Mouse (Mus musculus) left cerebral cortex, postnatal 10 days (tissue): ENCODE measurements around the gene Vamp1. TPM values are rescaled to one million over a fixed set of nuclear protein-coding genes. Genes with fewer than 3 reads are reported as not detected.
A peak's percentile ranks its signal among the peaks of the same experiment; 100 is the strongest.

Experiments used
- DNase-seq, 2 experiments: peaks; one replicate each; pipeline ENCODE4 v3.0.0; 2021 to 2022; ENCODE audit warnings: low spot score in 2 of 2, mixed read lengths in 1 of 2; ENCODE audit errors: extremely low spot score in 1 of 2
- intact Hi-C: fragments of 180-260 bp; cut with DNase I; formaldehyde crosslinking; loops from one replicate; pipeline ENCODE4 v1.15.1; 2025
- total RNA-seq, 2 experiments: library from RNA; stranded (reverse); gene quantifications; 2 replicates each; pipeline ENCODE4 v1.2.3; 2021

Vamp1 gene
- total RNA-seq: 10 to 100 TPM; 25.7 to 26.5 TPM

DNA sequence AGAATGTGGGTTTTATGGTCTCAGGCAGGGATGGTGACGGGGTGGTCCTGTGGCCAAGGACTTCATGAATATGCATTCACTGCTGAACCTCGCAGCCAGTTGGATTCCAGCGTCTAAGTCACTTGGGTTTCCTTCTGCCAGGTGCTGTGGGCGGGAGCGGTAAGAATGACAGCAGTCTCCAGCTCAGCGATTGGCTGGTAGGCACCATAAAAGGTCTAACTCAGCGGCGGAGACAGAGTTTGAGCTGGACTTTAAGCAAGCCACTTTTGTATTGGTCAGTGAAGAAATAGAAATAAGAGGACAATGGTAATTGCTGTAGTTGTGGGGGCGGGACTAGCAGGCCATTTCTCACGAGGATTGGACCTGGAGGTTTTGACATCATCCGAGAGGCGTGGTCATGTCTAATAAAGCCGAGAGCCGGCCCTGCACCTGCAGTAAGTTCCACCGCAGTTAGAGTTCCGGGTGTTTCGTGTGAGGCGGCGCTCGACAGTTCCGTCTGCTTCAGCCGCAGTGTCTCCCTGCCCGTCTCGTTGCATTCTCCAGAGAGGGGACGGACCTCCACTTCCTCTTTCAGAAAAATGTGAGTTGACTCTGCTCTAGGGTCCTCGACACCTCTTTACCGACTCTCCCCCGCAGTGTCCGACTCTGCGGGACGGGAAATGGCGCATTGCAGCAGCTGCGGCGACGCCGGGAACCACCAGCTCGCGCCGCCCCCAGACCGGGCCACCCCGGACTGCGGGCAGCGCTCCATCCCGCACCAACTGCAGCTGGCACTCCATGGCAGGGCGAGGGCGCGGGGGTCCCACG, at the start of gene Vamp1:
TSS of gene Vamp1 (plus strand) at position 404 of the 807 bp plus-strand sequence.
- intact Hi-C loops: loop anchor here (5.0 kb wide), 1 partner anchor 52 kb away; no protein-coding TSS in a partner anchor
- peak; percentile 95 for DNase-seq

DNA sequence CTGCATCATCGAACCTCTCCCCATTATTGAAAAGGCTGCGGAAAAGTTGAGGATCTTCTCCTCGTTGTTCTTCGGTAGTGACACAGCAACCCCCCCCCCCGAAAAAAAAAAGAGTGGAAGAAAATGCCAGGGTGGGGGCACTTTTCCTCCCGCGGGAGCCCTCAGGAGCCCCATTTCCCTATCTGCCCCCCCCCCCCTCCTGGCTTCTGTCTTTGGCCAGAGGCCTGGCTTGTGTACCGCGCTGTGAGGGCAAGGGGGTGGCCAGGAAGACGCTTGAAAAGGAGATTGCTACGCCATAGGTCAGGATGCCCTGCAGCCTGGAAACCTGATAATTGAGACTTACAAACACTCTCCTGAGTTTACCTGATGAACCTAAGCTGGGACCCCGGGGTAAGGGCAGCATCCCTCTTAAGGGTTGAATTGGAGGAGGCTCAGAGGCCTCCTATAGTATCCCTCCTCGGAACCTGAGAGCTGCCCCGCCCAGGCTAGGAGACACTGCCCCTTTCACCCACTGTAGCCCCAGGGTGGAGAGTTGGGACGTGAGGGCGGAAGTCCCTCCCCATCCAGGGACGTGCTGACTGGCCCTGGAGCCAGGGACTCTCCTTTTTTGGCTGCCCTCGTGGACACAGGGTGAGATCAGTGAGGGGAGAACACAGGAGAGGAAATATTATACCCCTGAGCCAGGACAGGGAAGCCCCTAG, 49.1 kb upstream of the Vamp1 start, which contains the start of gene Gapdh:
TSS of gene Gapdh (minus strand) at position 417 of the 701 bp plus-strand sequence.
- peak in 1 of 2 experiments; percentile 85 for DNase-seq
- intact Hi-C loops: loop anchor here (2.0 kb wide), 1 partner anchor 25 kb away; the partner anchor contains the start of genes Mrpl51 and Ncapd2

DNA sequence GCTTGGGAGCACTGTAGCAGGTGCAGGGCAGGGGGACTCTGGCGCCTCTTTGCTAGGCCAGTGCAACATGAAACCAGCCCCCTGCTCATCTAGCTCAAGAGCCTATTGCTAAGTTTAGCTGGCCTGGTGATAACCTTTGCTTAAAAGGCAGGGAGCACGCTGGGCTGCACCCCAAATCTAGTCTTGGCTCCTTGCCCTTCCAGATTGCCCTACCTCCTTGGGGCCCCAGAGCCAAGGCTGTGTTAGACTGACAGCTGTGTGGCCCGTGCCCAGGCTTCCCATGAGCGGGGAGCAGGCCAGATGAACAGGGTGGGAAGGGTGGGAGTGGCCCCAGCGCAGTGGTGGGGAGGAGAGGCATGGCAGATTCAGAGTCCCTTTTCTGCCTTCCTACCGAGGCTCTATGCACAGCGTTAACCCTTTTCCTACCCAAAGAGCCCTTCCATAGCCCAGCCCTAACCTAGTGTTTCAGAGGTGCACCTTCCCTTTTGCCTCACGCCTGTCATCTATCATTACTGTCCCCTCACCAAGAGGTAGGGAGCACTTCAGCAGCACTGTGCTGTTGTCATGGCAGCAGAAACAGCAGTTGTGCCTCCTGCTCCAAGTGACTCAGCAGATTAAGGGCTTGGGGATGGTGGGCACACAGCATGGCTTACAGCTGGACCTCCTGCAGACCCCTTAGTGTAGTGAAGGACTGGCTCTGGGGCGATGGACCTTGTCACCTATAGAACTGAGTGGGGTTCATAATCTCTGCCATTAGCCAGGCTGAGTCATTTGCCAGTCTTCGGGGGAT, 48.3 kb upstream of the Vamp1 start:
- peak in 1 of 2 experiments; percentile 58 for DNase-seq
- intact Hi-C loops: loop anchor here (2.0 kb wide), 1 partner anchor 24 kb away; the partner anchor contains the start of genes Mrpl51 and Ncapd2

DNA sequence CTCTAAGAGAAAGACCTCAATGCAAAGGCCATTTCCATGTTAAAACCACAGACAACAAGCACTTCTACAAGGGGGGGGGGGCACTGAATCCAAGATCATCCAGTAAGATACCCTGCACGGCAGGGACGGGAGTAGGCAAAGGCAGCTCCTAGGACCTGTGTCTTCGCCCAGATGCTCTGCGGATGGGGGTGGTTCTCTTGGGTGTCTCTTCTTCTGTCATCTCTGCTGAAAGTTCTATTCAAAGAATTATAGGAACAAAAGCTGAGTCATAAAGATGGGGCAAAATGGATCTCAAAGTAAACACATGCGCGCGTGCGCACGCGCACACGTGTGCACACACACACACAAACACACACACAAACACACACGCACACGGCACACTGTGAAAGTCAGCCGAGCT, 47.3 kb upstream of the Vamp1 start:
- intact Hi-C loops: no loop called here
- no peak for DNase-seq

DNA sequence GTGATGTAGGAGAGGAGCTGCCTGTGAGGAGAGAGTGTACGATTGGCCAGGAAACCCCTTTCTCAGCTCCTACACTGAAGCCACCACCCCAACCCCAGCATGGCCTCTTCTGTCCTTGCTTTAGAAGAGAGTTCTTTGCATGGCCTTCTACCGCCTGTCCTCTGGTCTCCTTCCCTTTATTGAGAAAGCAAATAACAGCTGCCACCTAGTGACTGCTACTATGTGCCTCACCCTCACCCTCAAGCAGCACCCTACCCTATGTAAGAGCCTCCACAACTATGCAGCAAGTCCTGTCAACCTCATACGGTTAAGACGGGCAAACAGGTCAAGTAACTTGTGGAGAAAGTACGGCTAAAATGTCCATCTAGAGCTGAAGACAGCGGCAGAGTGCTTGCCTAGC, 45.2 kb upstream of the Vamp1 start:
- intact Hi-C loops: no loop called here
- DNase-seq: no peak

DNA sequence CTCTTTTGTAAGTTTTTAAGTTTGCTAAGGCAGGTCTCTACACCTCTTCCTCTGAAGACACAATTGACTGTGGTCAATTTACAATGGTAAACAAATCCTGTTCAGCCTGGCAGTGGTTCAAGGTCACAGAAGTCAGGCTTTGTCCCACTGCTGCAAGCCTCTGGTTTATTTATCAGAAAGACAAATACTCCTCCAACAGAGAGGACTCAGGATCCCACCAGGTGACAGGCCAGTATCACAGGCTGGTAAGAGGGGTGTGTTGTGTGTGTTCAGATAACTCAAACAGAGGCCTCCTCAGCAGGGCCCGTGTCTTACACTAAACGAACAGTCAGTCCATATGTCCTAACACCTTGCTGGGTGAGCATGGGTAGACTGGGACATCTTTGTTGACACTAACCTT, 42.9 kb upstream of the Vamp1 start:
- intact Hi-C loops: no loop called here

DNA sequence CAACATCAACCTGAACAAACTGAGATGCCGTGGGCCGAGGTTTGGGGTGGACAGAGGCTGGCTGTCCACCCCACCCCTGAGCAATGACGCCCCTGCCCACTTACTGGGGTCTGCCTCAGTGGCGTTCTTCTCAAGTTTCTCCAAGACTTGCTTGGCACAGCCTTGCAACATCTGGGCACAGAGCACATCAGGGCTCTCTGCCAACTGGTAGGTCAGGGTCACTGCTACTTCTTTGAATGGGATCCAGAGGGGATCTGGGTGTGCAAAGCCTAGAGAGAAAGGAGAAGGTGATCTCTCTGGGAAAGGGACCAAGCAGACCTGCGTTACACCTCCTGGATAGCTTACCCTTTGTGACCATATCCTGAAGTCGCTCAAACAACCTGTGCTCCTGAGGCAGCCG, 42.1 kb upstream of the Vamp1 start:
- DNase-seq: no peak
- intact Hi-C loops: no loop called here

More for the DNA sequence above, 42.9 kb upstream of the Vamp1 start:
- no peak for DNase-seq

DNA sequence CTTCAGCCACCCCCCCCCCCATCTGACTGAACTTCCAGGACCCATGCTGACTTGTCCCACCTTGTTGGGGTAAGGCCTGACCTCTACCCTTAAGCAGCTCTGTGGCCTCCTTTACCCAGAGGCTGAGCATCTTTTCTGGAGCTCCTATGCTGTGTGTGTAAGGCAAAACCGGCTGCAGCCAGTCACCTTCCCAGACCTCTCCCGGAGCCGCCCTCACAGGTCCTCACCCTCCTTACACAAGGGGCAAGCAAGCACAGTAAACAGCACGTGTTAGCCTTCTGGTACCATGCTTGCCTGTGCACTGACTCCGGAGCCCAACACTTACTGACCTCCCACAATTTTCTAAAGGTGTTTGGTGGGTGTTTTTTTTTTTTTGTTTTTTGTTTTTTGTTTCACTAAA, 39.9 kb upstream of the Vamp1 start:
- DNase-seq: no peak

DNA sequence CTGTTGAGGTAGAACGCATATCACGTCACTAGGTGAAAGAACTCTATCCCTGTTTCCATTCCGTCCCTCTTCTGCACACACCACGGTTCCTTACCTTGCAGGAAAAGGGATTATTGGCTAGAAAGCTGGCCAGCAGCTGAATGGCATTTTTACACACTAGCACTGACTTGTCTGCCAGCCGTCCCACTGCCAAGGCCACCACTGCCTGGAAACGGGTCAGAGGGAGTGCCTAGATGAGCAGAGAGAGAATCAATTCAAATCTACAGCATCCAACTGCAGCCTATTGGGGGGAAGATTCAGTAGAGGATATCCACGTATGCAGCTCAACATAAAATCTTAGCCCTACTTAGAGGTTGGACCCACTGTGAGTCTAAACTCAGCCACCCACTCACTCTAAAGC, 35.8 kb upstream of the Vamp1 start:
- intact Hi-C loops: no loop called here

More for the DNA sequence above, 39.9 kb upstream of the Vamp1 start:
- intact Hi-C loops: no loop called here

DNA sequence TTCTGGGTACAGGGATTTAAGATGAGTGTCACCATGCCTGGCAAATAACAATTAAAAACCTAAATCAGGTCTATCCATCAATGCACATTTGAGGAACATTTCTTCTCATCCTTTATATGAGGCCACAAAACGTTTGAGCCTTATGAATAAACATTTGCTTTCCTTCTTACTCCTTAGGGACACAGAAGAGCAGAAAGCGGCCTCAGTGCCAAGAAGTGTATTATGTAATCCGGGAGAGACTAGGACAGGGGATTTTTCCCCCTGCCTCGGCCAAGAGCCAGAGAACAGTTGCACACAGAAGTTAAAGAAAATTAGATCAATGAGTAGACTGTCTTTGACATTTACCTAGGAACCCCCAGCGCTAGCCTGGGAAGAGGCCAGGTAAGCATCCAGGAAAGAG, 33.2 kb upstream of the Vamp1 start:
- DNase-seq: no peak
- intact Hi-C loops: no loop called here

More for the DNA sequence above, 35.8 kb upstream of the Vamp1 start:
- no peak for DNase-seq

DNA sequence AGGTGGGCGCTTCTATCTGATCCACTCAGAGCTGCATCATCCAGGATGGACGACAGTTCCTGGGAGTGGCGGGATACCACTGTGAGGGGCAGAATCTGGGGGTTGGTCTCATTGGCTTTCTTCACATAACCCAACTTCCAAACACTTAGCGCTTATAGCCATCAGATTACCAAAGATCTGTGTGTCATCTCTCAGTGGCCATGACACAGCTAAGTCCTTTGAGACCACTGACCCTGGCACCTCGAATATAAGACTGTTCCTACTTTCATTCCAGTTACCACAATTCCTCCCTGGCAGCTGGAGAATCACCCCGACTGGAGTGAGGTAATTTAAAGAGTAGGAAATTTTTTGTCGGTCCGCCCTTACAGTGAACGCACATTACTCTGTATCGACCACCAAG, 29.1 kb upstream of the Vamp1 start:
- no peak for DNase-seq
- intact Hi-C loops: no loop called here

DNA sequence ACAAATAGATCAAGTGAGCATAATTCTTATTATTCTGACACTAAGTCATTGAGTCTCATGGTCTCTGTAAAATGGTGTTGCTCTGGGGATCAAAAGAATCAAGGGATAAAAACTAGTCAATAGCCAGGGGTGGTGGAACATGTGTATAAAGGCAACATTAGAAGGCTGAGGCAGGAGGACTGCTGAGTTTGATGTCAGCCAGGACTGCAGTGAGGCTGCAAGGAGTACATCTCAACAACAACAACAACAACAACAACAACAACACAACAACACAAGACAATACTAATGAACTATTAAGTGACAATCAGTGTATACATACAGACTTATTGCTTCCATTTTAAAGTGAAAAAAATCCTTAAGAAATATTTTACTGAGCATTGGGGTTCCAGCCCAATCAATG, 24.5 kb upstream of the Vamp1 start:
- DNase-seq: no peak
- intact Hi-C loops: loop anchor here (2.0 kb wide), 1 partner anchor 24 kb away; the partner anchor contains the start of gene Gapdh

DNA sequence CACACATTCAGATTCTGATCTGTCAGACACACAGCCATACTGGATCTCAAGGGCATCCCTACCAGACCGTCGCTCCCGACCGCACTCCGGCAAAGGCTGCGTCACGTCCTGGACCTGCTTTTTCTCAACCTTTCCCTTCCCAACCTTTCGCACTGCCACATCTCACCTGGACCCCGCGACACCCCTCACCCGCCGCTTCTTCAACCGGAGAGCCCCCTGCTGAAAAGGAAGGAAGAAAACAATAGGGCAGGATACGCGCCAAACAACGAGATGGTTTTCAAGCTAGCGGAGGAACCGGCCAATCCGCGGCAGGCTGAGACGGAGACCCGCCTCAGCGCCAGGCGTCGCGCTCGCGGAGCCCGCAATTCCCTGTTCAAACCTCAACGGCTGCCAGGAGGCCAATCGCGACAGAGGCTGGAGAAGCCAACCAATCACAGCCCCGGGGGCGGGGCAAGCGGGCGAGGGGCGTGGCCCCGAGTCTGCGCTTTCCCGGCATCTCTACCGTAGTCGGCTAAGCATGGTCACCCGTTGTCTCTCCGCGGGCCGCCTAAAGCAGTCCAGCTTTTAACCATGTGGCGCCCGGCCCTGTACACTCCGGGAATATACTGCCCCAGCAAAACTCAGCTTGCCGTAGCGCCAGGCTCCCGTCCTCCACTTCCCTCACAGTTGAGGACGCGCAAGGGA, 23.9 kb upstream of the Vamp1 start, which contains the start of the genes Ncapd2 and Mrpl51:
TSS of gene Ncapd2 (minus strand) at position 370 of the 684 bp plus-strand sequence.
TSS of gene Mrpl51 (plus strand) at position 470 of the 684 bp plus-strand sequence.
- intact Hi-C loops: loop anchor here (2.0 kb wide), 1 partner anchor 25 kb away; the partner anchor contains the start of gene Gapdh
- DNase-seq: peak; percentile 97 to 98

DNA sequence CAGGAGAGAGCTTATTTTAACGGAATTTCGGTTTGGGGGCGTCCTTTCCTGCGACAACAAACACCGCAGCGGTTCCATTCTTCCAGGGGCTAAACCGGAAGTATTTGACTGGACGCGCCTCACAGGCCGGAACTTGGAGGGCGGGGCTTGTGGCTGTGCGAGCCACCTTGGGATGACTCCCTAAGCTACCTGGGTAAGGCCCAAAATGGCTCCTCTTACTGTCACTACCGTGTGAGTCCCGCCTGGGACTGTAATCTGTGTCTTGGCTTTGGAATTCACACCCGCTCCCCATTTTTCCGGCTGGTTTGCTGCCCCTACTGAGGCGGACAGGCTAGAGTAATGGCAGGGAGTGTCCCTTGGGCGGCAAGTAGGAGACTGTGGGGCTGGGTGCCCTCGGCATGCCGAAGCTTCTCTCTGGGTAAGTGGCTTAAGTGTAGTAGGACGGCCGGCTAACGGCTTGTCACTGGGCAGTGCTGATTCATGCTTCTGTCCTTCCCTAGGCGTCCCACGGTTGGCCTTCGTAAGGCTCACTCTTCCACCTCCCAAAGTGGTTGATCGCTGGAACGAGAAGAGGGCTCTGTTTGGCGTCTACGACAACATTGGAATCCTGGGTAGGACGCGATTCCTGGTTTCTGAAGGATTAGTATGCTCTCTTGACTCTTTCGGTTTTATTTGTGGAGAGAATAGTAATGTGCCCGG, 23.2 kb upstream of the Vamp1 start:
- peak; percentile 91 to 96 for DNase-seq
- intact Hi-C loops: no loop called here

DNA sequence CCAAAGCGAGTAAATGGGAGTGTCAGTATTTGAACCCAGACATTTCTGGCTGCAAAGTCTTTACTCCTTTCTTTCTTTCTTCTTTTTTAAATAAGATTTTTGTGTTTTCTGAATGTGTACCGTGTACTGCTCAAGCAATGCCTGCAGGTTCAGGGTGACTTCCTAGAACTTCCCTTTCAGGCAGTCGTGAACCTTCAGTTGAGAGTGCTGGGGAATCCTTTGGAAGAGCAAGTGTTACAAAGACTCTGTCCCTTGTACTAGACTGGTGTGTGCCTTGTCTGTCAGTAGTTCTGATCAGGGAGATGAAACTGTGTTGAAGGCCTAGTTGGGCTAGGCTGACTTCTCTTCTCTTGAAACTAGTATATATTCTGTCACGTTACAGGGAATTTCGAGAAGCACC, 22.5 kb upstream of the Vamp1 start:
- intact Hi-C loops: no loop called here
- DNase-seq: no peak

DNA sequence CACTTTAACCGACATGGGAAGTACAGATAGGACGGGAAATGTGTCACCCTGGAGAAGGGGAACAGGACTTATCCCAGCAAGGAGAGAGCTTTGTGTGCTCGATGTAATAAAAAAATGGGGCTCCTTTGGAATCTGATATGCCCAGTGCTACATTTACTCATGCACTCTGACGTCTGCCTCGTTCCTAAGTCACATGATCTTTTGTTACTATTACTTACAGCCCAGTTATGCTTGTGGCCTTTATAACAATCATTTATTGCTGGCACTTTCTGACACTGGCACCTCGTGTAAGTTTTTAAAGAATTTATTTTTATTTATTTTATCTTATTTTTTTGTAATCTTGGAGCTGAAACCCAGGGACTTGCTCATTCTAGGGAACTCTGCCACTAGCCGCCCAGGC, 22.0 kb upstream of the Vamp1 start:
- no peak for DNase-seq
- intact Hi-C loops: no loop called here

DNA sequence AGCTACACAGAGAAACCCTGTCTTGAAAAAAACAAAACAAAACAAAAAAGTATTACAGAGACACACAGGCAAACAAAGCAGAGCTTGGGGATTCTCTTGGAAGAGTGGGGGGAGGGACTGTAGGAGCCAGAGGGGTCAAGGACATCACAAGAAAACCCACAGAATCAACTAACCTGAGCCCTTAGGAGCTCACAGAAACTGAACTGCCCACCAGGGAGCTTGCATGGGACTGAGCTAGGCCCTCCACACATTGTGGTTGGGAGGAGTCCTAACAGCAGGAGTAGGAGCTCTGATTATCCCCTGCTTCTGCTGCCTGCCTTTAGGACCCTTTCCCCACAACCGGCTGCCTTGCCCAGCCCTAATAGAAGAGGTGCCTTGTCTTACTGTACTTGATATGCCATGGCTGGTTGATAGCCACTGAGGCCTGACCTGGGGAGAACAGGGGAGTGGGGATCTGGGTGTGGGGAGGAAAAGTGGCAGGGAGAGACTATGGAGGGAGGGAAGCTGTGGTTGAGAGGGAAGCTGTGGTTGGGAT, 19.7 kb upstream of the Vamp1 start:
- intact Hi-C loops: no loop called here
- no peak for DNase-seq
